Mouse (Mus musculus): ENCODE results near the gene Irs3. TPM values are rescaled to one million over a fixed set of nuclear protein-coding genes. Genes with fewer than 3 reads are reported as not detected.
"Not testable (repeated sequence)": the region's sequence is repeated elsewhere in the genome, so short reads cannot be mapped to it uniquely, and the experiment has no call there.

Irs3 gene
- total and polyA plus RNA-seq, 2 experiments from 2014 or later, result 0.27 TPM; not detected in 1

- peak within 1 kb of the TSS; percentile 89 for H3K4me2 ChIP-seq (ENCODE audit: low read depth, low read length, poor library complexity, severe bottlenecking)
- H3K27me3 ChIP-seq (ENCODE audit: insufficient read depth, low read length), result no peaks in the 10 kb centered on the region
- H3K27ac ChIP-seq (ENCODE audit: low read depth, low read length), result peak within 1 kb of the TSS; percentile 87
- peaks cover 3% of the 10 kb centered on the region for H3K36me3 ChIP-seq (ENCODE audit: insufficient read depth, low read length)
- ATAC-seq (ENCODE audit: low FRiP score) (peak; percentile 98), DNase-seq (ENCODE audit: low spot score) (peak; percentile 100)
- peak; percentile 35; the same call in 1 of the 2 replicates for TF ChIP-seq CTCF (IDR thresholded peaks at IDR 0.05)
- H3K9ac ChIP-seq (replicated peaks; ENCODE audit: low read length, poor library complexity, severe bottlenecking), result peak within 1 kb of the TSS; percentile 80
- peak within 1 kb of the TSS; percentile 92 for H3K4me3 ChIP-seq (ENCODE audit: low read depth, low read length)
- H3K9me3 ChIP-seq (ENCODE audit: low read length), result no peaks in the 10 kb centered on the region
- under 1% methylated on average over 44 of the region's 46 CpGs for whole genome bisulfite sequencing
- H3K4me1 ChIP-seq (ENCODE audit: insufficient read depth, low read length), result peaks cover 10% of the 10 kb centered on the region
Observed at GRCm38 (mm10) chr5:137628498-137629305, 16.8 kb downstream of the Irs3 start, which contains the start of the genes Fbxo24, Lrch4 and Gm20605. TSS of gene Fbxo24 (minus strand) at chr5:137629002. TSS of gene Lrch4 (plus strand) at chr5:137629121. TSS of gene Gm20605 (plus strand) at chr5:137629175.

- WGBS, result 2% methylated on average over 9 of the region's 9 CpGs
- ATAC-seq (ENCODE audit: low FRiP score), result no peak
- H3K9me3 ChIP-seq (ENCODE audit: low read length), result no peaks in the 10 kb centered on the region
- no peaks in the 10 kb centered on the region for H3K36me3 ChIP-seq (ENCODE audit: insufficient read depth, low read length)
- DNase-seq (ENCODE audit: low spot score), result no peak
- H3K9ac ChIP-seq (replicated peaks; ENCODE audit: low read length, poor library complexity, severe bottlenecking), result peak overlapping the region; percentile 50
- peaks cover 10% of the 10 kb centered on the region for H3K4me1 ChIP-seq (ENCODE audit: insufficient read depth, low read length)
- H3K4me3 ChIP-seq (ENCODE audit: low read depth, low read length), result peak overlapping the region; percentile 43
- H3K4me2 ChIP-seq (ENCODE audit: low read depth, low read length, poor library complexity, severe bottlenecking), result peak overlapping the region; percentile 59
- H3K27ac ChIP-seq (ENCODE audit: low read depth, low read length), result peak overlapping the region; percentile 72
- TF ChIP-seq CTCF (IDR thresholded peaks at IDR 0.05), result peak; percentile 31; the same call in 1 of the 2 replicates
- H3K27me3 ChIP-seq (ENCODE audit: insufficient read depth, low read length), result no peaks in the 10 kb centered on the region
Observed at GRCm38 (mm10) chr5:137627991-137628390, 17.5 kb downstream of the Irs3 start.

- no peak overlapping the region for H3K9ac ChIP-seq (replicated peaks; ENCODE audit: low read length, poor library complexity, severe bottlenecking)
- H3K4me3 ChIP-seq (ENCODE audit: low read depth, low read length), result no peak overlapping the region
- no peak overlapping the region for H3K27ac ChIP-seq (ENCODE audit: low read depth, low read length)
- TF ChIP-seq CTCF (IDR thresholded peaks at IDR 0.05), result no peak
- H3K4me1 ChIP-seq (ENCODE audit: insufficient read depth, low read length), result no peaks in the 10 kb centered on the region
- H3K9me3 ChIP-seq (ENCODE audit: low read length), result no peaks in the 10 kb centered on the region
- 88% methylated on average over 11 of the region's 11 CpGs for WGBS
- no peak overlapping the region for H3K4me2 ChIP-seq (ENCODE audit: low read depth, low read length, poor library complexity, severe bottlenecking)
- H3K27me3 ChIP-seq (ENCODE audit: insufficient read depth, low read length), result no peaks in the 10 kb centered on the region
- DNase-seq (ENCODE audit: low spot score), result no peak
- ATAC-seq (ENCODE audit: low FRiP score), result no peak
- H3K36me3 ChIP-seq (ENCODE audit: insufficient read depth, low read length), result no peaks in the 10 kb centered on the region
Observed at GRCm38 (mm10) chr5:137623937-137624530, 21.5 kb downstream of the Irs3 start.

GRCm38 (mm10) chr5:137615347-137615746 lies 30.2 kb downstream of the Irs3 start:
- no peak overlapping the region for H3K9ac ChIP-seq (replicated peaks; ENCODE audit: low read length, poor library complexity, severe bottlenecking)
- no peak overlapping the region for H3K27ac ChIP-seq (ENCODE audit: low read depth, low read length)
- ATAC-seq (ENCODE audit: low FRiP score) (no peak), DNase-seq (ENCODE audit: low spot score) (no peak)
- no peaks in the 10 kb centered on the region for H3K36me3 ChIP-seq (ENCODE audit: insufficient read depth, low read length)
- H3K4me2 ChIP-seq (ENCODE audit: low read depth, low read length, poor library complexity, severe bottlenecking), result no peak overlapping the region
- WGBS, result 87% methylated on average over 7 of the region's 7 CpGs
- no peaks in the 10 kb centered on the region for H3K27me3 ChIP-seq (ENCODE audit: insufficient read depth, low read length)
- no peaks in the 10 kb centered on the region for H3K4me1 ChIP-seq (ENCODE audit: insufficient read depth, low read length)
- no peak for TF ChIP-seq CTCF (IDR thresholded peaks at IDR 0.05)
- H3K9me3 ChIP-seq (ENCODE audit: low read length), result no peaks in the 10 kb centered on the region
- no peak overlapping the region for H3K4me3 ChIP-seq (ENCODE audit: low read depth, low read length)

- not testable (repeated sequence) for H3K36me3 ChIP-seq (ENCODE audit: insufficient read depth, low read length); H3K9ac ChIP-seq (replicated peaks; ENCODE audit: low read length, poor library complexity, severe bottlenecking); H3K4me3 ChIP-seq (ENCODE audit: low read depth, low read length); H3K9me3 ChIP-seq (ENCODE audit: low read length); H3K4me2 ChIP-seq (ENCODE audit: low read depth, low read length, poor library complexity, severe bottlenecking); DNase-seq (ENCODE audit: low spot score); ATAC-seq (ENCODE audit: low FRiP score); H3K27me3 ChIP-seq (ENCODE audit: insufficient read depth, low read length); H3K27ac ChIP-seq (ENCODE audit: low read depth, low read length); H3K4me1 ChIP-seq (ENCODE audit: insufficient read depth, low read length)
- TF ChIP-seq CTCF (IDR thresholded peaks at IDR 0.05), result peak; percentile 14; the same call in 1 of the 2 replicates
- 93% methylated on average over 2 of the region's 2 CpGs for WGBS
Observed at GRCm38 (mm10) chr5:137614921-137615320, 30.6 kb downstream of the Irs3 start.

- no peak for TF ChIP-seq CTCF (IDR thresholded peaks at IDR 0.05)
- Histone ChIP-seq H3K9me3 (ENCODE audit: low read length) (no peaks in the 10 kb centered on the region), H3K27me3 (ENCODE audit: insufficient read depth, low read length) (no peaks in the 10 kb centered on the region), H3K4me3 (ENCODE audit: low read depth, low read length) (no peak within 1 kb of the TSS), H3K36me3 (ENCODE audit: insufficient read depth, low read length) (no peaks in the 10 kb centered on the region), H3K4me2 (ENCODE audit: low read depth, low read length, poor library complexity, severe bottlenecking) (no peak within 1 kb of the TSS), H3K27ac (ENCODE audit: low read depth, low read length) (no peak within 1 kb of the TSS), H3K9ac (replicated peaks; ENCODE audit: low read length, poor library complexity, severe bottlenecking) (no peak within 1 kb of the TSS), H3K4me1 (ENCODE audit: insufficient read depth, low read length) (no peaks in the 10 kb centered on the region)
- DNase-seq (ENCODE audit: low spot score) (no peak), ATAC-seq (ENCODE audit: low FRiP score) (no peak)
- WGBS, result 76% methylated on average over 11 of the region's 11 CpGs
Observed at GRCm38 (mm10) chr5:137613550-137613949, 32.0 kb downstream of the Irs3 start, which contains the start of gene Pcolce. TSS of gene Pcolce (minus strand) at chr5:137613784.

Data from midbrain, postnatal 0 days (tissue).